Mouse (Mus musculus) Patski (cell line): Measurements from ENCODE around the gene Clec11a. TPM values are rescaled to one million over a fixed set of nuclear protein-coding genes. Genes with fewer than 3 reads are reported as not detected.
A peak's percentile ranks its signal among the peaks of the same experiment; 100 is the strongest.
"Not testable (repeated sequence)": the region's sequence is repeated elsewhere in the genome, so short reads cannot be mapped to it uniquely, and the experiment has no call there.

Source experiments
- ATAC-seq: fragments of 100-300 bp; one replicate; pipeline ENCODE4 v1.8.0; 2021
- CTCF ChIA-PET: fragments of 350-600 bp; sonication (Branson Sonifier 250); formaldehyde crosslinking; loops from one replicate; lab custom pipeline; 2022; ENCODE audit warnings: inconsistent platforms; lab: Charles Lee
- POLR2A ChIA-PET: fragments of 350-600 bp; sonication (Branson Sonifier 250); formaldehyde crosslinking; loops from one replicate; lab custom pipeline; 2022; ENCODE audit warnings: antibody characterized with exemption, inconsistent platforms; lab: Charles Lee
- DNase-seq: peaks from one replicate; pipeline ENCODE4 v3.0.0-alpha.2; 2011; ENCODE audit warnings: low read depth, low spot score
- H3K27me3 ChIP-seq: fragments of 371-371 bp; one replicate; pipeline ENCODE4 v1.5.1; 2021
- CTCF ChIP-seq: fragments of 100-300 bp; IDR thresholded peaks from one replicate; pipeline ENCODE4 v1.5.1; 2021
- in situ Hi-C: fragments of 300-500 bp; cut with MboI; formaldehyde crosslinking; loops from 3 replicates; pipeline ENCODE4 v1.11.1; 2018; ENCODE audit warnings: low pct_unique_long_range_greater_than_20kb, mixed read lengths
- polyA plus RNA-seq: library from polyadenylated mRNA; unstranded; gene quantifications from one replicate; pipeline ENCODE4 v1.2.3, GENCODE M21; 2021

Gene Clec11a
- polyA plus RNA-seq, 1 experiment from 2014 or later: 0.68 TPM

DNA sequence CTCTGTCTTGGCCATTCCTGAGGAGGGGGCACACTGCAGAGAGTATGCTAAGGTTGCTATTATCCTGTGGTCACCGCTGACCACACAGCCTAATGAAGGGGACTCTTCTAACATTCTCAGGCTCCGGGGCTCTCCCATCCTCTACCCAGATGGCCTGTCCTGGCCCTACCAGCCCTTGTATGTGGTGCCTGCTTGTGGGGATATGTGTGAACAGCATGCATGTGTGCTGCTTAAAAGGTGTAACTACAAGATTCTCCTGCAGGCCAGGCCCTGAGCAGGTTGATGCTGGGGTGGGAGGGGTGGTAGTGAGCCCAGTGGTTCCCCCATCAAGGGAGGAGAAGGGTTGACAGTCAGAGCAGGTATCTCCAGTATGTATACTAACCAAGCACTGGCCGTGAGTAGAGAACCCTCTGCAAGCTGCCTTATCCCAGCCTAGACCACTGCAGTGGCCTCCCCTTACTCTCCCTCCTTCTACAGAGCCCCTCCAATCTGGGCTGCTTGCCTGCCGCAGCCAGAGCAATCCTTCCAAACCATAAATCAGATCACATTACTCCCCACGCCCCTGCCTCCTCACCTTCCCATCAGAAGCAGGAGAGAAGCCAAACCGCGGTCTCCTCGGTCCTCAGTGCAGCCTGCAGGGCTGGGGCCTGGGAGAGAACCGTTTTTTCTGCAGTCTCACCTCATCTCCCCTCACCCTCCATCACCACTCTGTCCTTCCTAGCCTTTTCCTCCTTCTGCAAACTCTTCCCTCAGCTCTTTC is 739 bp upstream of the Clec11a start:
- ATAC-seq (no peak), DNase-seq (no peak)
- CTCF ChIA-PET: interaction anchor here (1.0 kb wide), 1 partner anchor 44 kb away, joined by 4 read pairs; no protein-coding TSS in a partner anchor
- no peak for TF ChIP-seq CTCF
- H3K27me3 ChIP-seq: peaks cover 17% of the 10 kb centered on the region
- in situ Hi-C loops: loop anchor here (10.0 kb wide), 1 partner anchor 47 kb away; no protein-coding TSS in a partner anchor
- POLR2A ChIA-PET: no interaction called here

DNA sequence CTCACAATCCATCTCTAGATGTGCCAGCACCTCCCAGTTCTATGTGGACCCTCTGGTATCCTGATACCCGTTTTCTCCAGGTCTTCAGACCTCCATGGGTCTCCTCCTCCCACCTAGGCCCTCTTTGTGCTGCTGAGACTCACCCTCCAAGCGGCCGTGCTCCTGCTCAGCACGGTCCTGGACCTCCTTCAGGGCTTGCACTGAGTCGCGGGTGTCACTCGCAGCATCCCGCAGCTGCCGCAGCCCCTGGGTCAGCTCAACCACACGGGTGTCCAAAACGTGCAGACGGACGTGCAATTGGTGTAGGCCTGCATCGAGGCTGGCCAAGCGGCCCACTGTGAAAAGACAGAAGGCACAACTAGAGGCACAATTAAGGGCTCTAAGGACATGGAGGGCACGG is 1.0 kb downstream of the Clec11a start:
- no peak for DNase-seq
- POLR2A ChIA-PET: no interaction called here
- CTCF ChIA-PET: no interaction called here
- no peak for ATAC-seq
- in situ Hi-C loops: loop anchor here (10.0 kb wide), 1 partner anchor 49 kb away; no protein-coding TSS in a partner anchor
- H3K27me3 ChIP-seq: peaks cover 13% of the 10 kb centered on the region
- TF ChIP-seq CTCF: no peak

DNA sequence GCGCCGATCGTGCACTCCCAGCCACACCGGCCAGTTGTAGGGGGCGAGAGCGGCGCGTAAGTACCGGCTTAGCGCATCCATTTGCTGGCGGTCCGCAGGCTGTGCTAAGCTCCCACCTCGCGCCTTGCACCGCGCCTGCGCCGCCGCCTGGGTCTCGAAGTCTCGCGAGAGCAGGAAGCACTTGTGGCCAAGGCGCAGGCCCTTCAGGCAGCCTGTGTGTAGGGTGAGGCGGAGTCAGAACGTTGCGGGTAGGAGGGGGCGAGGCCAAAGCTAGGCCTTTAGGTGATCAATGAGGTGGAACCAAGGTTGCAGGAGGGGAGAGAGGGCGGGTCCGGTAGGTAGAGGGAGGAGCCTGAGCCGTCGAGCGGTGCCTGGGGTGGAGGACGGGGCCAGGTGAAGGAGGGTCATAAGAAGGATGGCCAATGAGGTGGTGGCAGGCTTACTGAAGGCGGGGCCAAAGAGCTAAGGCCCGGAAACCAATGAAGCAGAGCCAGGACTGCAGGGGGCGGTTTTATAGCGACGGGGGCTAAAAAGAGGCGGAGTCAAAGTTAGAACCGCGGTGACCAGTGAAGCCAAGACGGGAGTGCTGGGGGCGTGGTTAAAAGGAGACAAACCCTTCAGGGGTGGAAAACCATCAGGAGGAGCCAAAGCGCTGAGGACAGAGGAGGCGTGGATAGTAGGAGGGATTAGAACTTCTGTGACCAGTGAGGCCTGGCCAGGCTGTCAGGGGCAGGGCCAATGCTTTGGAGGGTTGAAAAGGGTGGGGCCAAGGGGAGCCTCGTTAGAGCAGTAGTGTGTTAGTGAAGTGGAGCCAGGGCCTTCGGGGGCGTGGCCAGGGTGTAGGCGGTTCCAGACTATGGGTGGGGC is 1.7 kb downstream of the Clec11a start:
- ChIA-PET POLR2A (no interaction called here), CTCF (interaction anchor here (1.0 kb wide), 1 partner anchor 22 kb away, joined by 3 read pairs; no protein-coding TSS in a partner anchor)
- DNase-seq (peak; percentile 84), ATAC-seq (peak; percentile 93)
- TF ChIP-seq CTCF: no peak
- in situ Hi-C loops: loop anchor here (5.0 to 10.0 kb wide), 2 partner anchors 43 to 50 kb away; partner anchors contain the start of gene Gm15517
- H3K27me3 ChIP-seq: peaks cover 15% of the 10 kb centered on the region

DNA sequence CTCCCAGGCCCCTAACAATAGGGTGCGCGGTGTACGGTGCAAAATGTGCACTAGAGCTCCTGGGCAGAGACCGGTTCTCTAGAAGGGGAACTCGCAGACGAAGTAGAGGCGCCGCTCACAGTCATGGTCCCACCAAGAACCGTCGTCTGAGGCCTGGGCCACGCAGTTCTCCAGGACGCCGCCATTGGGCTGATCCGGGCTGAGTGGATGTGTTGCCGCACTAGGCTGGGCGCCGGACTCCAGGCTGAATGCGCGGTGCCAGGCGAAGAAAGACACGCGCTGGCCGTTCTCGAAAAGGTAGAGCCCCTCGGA is 2.3 kb downstream of the Clec11a start:
- ATAC-seq: peak; percentile 3
- CTCF ChIA-PET: interaction anchor here (1.0 kb wide), 1 partner anchor 21 kb away, joined by 3 read pairs; no protein-coding TSS in a partner anchor

DNA sequence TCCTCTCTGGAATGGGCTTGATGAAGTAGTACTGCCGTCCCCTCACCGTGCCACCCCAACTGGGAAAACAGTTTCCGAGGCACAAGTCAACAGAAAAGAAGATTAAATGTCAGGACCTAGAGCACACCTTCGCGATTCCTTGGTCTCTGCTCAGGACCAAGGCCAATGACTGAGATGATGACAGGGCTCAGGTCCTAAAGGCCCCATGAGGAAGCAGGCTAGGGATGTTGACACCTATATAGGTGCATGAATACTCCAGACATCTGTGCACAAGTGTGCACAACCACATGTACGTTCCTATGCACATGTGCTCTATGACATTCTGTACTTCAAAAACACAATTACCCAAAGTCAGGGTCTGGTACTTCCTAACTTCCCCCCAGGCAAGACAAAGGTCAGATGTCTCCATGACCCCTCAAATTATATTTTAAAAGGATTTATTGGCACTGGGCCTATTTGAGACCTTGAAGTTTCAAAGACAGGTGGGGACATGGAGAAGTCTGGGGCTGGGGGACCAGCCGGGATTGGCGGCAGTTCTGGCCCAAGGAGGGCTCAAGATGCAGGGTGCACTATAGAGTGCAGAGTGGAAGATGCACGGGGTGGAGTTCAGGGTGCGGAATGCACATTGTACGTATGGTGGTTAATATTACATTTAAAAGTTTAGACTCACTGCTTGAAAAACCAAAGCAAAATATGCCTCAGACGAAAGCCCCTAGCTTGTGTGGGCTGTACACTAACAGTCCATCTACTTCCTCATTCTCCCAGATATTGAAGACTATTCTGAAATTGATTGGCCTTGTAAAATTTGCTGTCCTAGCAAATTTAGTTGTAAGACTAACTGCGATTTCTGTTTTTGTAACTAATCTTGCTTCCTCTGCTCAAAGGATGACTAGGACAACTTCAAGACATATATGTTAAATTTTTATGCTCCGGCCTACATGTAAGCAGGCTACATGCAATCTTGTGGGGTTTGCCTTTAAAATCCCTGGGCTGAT is 3.1 kb downstream of the Clec11a start:
- in situ Hi-C loops: loop anchor here (5.0 to 10.0 kb wide), 2 partner anchors 41 to 51 kb away; partner anchors contain the start of gene Gm15517
- H3K27me3 ChIP-seq: peaks cover 16% of the 10 kb centered on the region
- ChIA-PET POLR2A (no interaction called here), CTCF (no interaction called here)
- DNase-seq (no peak), ATAC-seq (no peak)
- no peak for TF ChIP-seq CTCF

More for the DNA sequence above, 2.3 kb downstream of the Clec11a start:
- no peak for TF ChIP-seq CTCF
- POLR2A ChIA-PET: no interaction called here
- H3K27me3 ChIP-seq: peaks cover 21% of the 10 kb centered on the region
- no peak for DNase-seq
- in situ Hi-C loops: loop anchor here (5.0 to 10.0 kb wide), 2 partner anchors 42 to 50 kb away; partner anchors contain the start of gene Gm15517

DNA sequence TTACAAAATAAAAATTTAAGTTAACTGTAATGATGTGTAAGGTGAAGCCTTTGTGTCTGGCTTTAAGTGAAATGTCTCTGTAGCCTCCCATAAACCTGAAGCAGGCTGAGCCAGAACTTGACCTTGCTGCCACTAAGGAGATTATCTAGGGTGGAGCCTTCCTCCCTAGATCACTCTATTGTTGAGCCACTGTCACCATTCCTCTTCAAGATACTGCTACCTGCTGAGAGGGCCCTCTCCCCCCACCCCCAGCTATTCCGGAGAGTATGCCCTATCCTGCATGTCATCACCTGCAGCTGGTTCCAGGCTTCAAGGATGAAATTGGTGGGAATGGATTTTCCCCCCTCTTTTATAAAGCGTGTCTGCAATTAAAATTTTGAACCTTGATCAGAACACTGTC is 9.2 kb downstream of the Clec11a start:
- DNase-seq, POLR2A ChIA-PET, CTCF ChIA-PET, ATAC-seq, in situ Hi-C loops: not testable (repeated sequence)
- H3K27me3 ChIP-seq: peaks cover 24% of the 10 kb centered on the region

DNA sequence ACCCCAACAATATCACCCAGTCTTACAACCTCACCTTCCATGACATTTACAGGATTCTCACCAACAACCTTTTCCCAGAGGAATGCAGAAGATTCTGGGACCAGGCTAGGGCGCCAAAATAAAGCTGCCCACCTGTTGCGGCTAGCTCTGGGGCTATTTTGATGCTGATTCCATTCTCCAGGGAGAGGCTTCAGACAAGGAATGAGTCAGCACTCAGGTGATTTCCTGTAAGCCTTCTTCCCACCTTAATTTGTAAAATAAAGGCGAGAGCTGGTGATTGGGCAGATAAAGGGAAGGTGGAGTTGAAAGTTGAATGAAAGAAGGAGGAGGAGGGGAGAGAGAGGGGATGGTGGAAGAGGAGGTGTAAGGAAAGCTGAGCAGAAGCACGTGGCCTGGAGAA is 15.3 kb downstream of the Clec11a start:
- in situ Hi-C loops: no loop called here
- no peak for TF ChIP-seq CTCF
- CTCF ChIA-PET: no interaction called here
- DNase-seq: no peak
- POLR2A ChIA-PET: no interaction called here
- ATAC-seq: no peak
- H3K27me3 ChIP-seq: peaks cover 23% of the 10 kb centered on the region

DNA sequence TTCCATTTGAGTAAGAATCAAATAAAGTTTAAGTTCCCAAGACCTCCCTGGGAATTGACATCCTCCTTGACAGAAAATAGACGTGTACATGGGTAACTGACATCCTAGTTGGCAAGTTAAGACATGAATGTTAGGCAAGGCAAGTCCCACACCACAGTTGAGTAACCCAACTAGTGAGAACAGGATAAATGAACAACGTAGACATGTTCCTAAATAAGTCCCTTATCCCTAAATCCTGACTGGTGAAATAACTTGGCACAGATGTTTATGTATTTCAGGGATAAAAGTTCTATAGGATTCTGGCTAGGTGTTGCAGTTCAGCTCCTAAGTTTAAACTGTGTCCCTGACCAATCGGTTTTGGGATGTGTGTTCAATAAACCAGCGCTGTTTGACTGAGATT is 15.7 kb downstream of the Clec11a start:
- peaks cover 23% of the 10 kb centered on the region for H3K27me3 ChIP-seq
- DNase-seq: no peak
- ATAC-seq: no peak
- no peak for TF ChIP-seq CTCF
- ChIA-PET CTCF (no interaction called here), POLR2A (no interaction called here)
- in situ Hi-C loops: no loop called here

DNA sequence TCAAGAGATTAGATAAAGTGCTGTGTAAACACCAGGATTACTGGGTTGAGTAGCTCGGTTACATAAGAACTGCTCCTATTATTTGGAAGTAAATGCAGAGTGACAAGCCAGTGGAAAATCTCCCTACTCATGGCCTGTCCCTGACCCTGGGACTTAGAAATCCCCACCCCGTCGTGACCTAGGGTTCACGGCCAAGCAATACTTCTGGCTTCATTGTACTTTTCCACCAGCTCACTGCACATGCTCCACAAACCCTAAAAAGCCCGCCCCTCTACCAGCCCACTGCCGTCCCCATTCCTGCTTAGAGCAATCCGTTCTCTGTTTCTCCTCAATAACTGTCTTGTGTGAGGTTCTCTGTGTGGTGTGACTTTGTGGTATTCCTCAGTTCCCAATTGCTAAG is 18.9 kb downstream of the Clec11a start:
- POLR2A ChIA-PET: interaction anchor here (0.6 kb wide), 1 partner anchor 209 kb away, joined by 4 read pairs; no protein-coding TSS in a partner anchor
- TF ChIP-seq CTCF: no peak
- no peak for DNase-seq
- H3K27me3 ChIP-seq: peaks cover 21% of the 10 kb centered on the region
- no peak for ATAC-seq
- in situ Hi-C loops: no loop called here
- CTCF ChIA-PET: no interaction called here
